Mouse (Mus musculus) spleen, embryonic (tissue): Measurements from ENCODE around the gene Creb3.

Source experiments
- CTCF ChIA-PET: fragments of 350-600 bp; sonication (Branson Sonifier 250); formaldehyde crosslinking; loops from one replicate; lab custom pipeline; 2022; lab: Charles Lee

The Creb3 gene

DNA sequence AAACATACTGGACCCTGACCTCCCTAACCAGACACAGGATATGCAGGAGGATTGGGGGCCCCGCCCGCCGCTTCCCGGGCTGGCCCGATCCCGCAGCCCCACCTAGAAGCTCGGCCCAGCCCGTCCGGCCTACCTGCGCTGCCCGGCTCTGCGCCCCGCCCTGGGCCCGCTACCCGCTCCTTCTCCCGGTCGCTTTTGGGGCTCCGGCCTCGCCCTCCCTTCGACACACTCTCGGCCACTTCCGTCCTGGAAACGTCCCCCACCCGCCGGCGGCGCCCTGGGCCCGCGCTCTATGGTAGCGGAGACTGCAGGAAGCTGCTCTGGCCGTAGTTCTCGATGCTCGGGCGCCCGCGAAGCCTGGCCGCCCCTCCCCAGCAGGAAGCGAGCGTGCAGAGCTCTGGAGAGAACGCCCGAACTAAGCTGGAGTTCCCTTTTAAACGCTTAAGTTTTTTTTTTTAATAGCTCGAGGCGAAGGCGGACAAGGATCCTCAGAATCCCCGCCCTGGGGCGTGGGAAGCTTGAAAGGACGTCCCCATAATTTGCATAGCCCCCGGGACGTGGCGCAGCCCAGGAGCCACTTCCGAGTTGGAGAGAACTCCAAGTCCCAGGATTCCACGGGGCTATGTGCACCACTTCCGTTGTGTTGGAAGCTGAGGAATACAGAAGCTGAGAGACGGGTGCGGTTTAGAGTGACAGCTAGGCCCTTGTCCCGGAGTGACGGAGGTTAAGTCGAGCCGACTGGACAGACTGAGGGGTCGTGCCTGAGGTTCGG lies at the start of gene Creb3, which contains the start of gene Tln1:
TSS of gene Creb3 (plus strand) at position 336 of the 772 bp plus-strand sequence.
TSS of gene Tln1 (minus strand) at position 695 of the 772 bp plus-strand sequence.
- CTCF ChIA-PET: interaction anchor here (1.5 kb wide), 1 partner anchor 10 kb away, joined by 5 read pairs; no protein-coding TSS in a partner anchor

DNA sequence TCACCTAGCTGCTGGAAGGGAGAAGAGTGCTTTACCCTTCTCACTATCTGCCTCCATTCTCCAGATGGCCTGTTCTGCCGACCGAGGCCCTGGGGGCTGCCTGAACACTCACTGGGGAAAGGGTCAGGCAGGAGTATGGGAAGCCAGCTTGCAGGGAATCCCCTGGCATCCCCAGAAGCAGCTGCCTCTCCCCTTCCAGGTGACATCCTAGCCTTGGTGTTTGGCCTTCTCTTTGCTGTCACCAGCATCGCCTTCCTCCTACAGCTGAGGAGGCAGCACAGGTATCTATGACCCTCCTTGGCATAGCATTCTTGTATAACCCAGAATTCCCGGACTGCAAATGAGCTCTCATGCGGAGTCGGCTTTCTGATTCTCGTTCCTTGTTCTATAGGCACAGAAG lies 49.5 kb upstream of the Creb3 start:
- CTCF ChIA-PET: no interaction called here

DNA sequence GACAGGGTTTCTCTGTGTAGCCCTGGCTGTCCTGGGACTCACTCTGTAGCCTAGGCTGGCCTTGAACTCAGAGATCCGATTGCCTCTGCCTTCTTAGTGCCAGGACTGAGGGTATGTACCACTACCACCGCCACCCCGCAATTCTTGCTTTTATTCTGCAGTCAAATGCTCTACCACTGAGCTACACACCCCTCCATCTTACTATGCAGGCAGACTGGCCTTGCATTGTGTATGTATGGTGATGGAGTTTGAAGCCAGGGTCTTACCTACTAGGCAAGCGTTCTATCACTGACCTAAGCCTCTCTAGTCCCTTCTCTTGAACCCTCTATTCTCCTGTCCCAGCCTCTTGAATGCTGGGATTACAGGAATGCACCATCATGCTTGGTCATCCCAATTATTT lies 48.8 kb upstream of the Creb3 start:
- CTCF ChIA-PET: no interaction called here

DNA sequence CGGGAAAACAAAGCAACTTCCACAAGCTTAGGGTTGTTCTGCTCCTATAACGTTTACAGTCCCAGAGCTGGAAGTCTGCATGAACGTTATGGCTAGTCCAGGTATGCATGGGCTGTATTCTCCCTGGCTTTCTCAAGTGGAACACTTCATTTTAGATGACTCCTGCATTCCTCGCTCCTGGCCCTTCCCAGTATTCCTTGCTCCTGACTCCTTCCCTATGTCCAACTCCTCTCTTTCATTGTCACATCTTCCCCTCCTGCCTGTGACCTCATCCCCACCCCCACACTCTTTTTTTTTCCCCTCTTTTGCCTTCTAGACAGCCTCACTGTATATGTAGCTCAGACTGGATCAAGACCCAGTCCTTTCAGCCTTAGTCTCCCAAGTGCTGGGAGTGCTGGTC lies 48.3 kb upstream of the Creb3 start:
- CTCF ChIA-PET: no interaction called here

DNA sequence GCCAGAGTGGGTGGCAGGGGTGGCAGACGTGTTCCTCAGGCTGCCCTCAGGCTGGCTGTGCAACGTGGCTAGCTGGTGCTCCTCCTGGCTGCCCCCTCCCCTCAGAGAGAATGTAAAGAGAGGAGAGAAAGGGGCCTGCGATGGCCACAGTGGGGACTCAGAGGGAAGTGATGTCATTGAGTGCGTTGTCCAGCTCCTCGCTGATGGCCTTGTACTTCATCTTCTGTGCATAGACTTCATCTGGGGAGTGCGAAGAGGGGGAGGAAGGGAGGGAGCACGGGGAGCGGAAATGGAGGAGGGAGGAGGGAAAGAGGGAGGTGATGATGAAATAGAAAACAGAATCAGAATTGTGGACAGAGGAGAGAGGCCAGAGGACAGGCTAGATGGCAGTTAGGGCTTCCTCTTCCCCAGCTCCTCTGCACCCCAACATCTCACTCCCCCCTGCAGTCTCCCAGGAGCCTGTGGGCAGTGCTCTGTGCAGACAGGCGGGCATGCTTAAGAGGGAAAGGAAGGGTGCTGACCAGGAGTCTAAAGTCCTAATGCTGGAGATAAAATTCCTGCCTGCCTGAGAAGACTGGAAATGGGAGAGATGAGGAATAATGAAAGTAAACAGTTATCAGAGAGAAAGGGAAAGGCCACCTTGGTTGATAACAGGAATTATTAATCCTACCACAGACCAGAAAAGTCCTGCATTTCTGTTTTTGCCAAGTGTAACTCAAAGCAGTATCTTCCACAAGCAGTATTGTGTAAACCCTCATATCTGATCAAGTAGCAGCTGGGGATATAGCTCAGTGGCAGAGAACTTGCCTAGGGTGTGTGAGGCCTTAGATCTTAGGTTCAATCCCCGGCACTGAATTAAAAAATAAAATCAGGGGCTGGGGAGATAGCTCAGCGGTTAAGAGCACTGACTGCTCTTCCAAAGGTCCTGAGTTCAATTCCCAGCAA lies 46.1 kb upstream of the Creb3 start:
- CTCF ChIA-PET: no interaction called here

DNA sequence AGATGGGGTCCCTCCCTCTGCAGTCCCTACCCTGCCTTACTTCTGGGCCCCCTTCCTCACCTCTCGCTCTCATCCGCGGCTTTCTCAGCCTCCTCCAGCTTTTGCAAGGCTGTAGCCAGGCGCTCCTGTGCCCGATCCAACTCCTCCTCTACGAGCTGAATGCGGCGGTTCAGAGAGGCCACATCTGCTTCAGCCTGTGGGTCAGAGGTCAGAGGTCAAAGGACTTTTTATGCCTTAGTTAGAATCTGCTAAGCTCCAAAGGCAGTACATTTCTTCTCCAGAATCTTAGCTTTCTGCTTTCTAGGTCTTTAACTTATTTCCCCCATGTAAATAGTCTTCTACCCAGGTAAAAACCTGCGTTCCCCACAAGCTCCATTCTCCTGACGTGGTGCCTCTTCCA lies 42.6 kb upstream of the Creb3 start:
- CTCF ChIA-PET: interaction anchor here (0.6 to 1.4 kb wide), 2 partner anchors 17 to 21 kb away, joined by 3 to 4 read pairs; no protein-coding TSS in a partner anchor

DNA sequence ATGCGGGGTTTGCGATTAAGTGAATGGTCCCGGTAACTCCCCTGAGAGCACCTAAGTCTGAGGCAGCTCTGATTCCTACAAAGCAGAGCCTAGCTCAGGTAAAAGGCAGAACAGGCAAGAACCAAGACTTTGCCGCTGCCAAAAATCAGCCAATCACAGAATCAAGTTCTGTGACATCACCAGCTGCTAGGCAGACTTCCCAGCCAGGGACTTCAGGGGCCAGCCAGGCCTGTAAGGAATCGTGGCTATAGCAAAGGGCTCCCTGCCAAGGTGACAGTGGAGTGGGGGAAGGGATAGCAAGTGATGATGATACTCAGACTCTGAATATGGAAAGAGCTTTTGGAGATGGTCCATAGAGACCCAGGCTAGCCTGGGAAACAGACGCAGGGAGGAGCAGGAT lies 42.2 kb upstream of the Creb3 start:
- CTCF ChIA-PET: interaction anchor here (0.6 to 1.4 kb wide), 2 partner anchors 16 to 22 kb away, joined by 3 to 4 read pairs; no protein-coding TSS in a partner anchor

DNA sequence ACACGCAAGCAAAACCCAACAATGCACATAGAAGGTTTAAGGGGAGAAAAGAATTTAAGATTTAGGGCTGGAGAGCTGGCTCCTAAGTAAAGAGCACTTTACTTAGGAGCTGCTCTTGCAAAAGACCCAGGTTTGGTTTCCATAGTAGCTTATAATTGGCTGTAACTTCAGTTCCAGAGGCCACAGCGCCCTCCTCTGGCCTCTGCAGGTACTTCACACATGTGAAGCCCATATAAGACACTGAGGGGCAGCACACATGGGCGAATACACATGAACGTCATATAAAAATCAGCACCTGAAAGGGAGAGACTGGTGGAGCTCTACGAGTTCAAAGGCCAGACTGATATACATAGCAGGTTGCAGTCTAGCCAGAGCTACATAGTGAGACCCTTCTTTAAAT lies 34.3 kb upstream of the Creb3 start:
- CTCF ChIA-PET: no interaction called here

DNA sequence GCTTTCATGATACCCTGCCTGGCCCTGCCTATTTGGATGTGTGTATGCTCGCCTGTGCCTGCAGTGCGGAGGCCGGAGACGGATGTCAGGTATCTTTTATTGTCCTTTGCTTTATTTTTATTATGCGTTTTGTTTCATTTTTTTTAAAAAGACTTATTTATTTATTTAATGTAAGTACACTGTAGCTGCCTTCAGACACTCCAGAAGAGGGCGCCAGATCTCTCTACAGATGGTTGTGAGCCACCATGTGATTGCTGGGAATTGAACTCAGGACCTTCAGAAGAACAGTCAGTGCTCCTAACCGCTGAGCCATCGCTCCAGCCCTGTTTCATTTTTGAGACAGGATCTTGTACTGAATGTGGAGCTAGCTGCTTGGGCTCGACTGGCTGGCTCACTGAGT lies 33.6 kb upstream of the Creb3 start:
- CTCF ChIA-PET: interaction anchor here (0.5 kb wide), 1 partner anchor 37 kb away, joined by 5 read pairs; no protein-coding TSS in a partner anchor

DNA sequence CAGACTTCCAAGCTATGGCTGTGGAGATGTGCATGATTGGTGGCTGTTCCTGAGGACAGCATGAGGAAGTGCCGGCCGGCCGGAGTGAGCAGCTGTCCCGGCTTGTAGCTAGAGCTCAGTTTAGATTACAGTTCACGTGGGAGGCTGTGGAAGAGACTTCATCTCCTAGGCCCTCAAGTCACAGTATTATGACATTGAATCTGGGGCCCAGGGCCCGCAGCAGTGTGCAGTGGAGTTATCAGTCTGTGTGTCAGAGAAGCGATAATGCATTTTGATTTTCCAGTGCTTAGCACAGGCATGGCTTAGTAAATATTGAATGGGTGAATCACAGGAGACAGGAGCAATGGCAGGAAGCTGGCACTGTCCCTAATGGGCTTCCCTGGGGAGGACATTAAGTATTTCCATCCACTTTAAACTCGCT lies 32.0 kb upstream of the Creb3 start:
- CTCF ChIA-PET: interaction anchor here (0.6 to 1.4 kb wide), 3 partner anchors 97 to 141 kb away, joined by 3 read pairs; no protein-coding TSS in a partner anchor

DNA sequence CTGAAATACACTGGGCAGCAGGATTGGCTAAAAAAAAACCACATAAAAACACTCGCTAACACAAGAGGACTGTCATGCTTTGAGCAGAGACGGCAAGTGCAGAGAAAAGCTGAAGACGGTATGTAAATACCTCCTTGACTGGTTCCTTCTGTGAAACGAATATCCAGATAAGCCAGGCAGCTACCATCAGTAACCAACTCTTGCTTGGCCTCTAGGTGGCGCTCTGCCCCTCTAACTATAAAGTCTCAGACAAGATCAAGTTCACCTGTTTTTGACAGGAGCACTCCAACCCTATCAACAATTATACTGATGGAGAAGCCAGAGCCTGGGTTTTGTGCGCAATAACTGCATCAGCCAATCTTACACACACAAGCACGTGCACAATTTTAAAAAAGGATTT lies 31.6 kb upstream of the Creb3 start:
- CTCF ChIA-PET: interaction anchor here (1.2 to 1.4 kb wide), 2 partner anchors 98 to 99 kb away, joined by 3 read pairs; no protein-coding TSS in a partner anchor

DNA sequence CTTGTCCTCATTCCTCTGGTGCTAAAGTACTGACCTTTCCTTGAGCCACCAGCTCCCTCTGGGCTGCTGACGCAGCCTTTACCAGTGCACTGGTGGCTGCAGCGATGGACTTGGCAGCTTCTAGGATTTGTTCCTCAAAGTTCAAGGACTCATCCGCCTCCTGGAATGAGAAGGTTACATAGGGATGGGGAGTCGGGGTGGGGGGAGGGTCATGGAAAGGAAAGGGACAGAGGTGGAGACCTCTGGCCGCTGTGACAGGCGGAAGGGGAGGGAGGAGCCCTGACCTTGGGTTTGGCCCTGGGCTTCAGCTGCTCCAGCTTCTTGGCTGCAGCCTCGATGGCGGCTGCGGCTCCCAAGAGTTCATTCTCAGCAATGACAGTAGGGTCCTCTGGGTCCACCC lies 28.9 kb upstream of the Creb3 start:
- CTCF ChIA-PET: no interaction called here

DNA sequence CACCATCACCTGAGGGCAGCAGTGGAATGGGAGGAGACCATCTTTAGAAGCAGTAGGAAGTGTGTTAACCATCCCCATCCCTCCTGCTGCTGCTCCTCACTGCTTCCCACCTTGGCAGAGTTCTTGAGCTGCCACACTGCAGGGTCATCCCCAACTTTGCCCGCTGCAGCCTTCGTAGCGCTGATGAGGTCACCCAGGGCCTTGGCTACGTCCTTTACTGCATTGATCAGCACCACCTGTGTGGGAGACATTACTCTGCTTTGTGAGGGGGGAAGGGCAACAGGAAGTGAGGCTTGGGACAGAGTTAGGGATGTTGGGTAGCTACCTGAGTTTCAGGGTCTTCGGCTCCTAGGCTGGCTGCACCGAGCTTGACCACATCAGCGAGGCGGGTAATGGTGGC lies 26.5 kb upstream of the Creb3 start:
- CTCF ChIA-PET: no interaction called here

DNA sequence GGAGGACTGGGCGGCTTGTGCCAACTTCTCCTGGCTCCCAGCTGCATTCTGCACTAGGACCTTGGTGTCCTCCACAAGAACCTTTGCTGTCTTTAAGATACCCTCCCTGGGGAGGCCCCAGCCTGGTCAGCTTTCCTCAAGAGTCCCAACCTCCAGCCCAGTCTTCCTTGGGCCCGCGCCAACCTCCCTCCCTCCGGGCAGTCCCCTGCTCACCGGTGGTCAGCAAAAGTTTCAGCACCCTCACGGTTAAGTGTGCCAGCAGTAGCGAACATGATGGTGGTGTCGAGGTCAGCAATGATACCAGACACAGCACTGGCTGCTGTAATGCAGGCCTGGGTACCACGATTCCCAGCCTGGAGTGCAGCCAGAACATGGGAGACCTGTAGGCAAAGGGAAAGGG lies 26.1 kb upstream of the Creb3 start:
- CTCF ChIA-PET: interaction anchor here (0.6 kb wide), 1 partner anchor 16 kb away, joined by 3 read pairs; no protein-coding TSS in a partner anchor

DNA sequence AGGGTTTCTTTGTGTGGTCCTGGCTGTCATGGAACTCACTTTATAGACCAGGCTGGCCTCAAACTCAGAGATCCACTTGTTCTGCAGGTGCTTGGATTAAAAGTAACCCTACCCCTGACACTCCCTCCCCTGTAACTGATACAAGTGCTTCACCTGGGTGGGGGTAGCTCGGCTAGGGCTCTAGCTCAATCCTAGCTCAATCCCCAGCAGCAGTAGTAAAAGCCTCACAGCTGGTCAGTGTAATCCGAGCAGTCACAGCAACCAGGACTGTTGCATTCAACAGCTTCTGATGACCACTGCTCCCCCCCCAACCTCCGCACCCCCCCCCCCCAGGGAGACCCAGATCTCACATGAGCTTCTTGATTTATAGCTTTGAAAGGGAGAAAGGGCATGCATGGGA lies 20.1 kb upstream of the Creb3 start:
- CTCF ChIA-PET: no interaction called here

DNA sequence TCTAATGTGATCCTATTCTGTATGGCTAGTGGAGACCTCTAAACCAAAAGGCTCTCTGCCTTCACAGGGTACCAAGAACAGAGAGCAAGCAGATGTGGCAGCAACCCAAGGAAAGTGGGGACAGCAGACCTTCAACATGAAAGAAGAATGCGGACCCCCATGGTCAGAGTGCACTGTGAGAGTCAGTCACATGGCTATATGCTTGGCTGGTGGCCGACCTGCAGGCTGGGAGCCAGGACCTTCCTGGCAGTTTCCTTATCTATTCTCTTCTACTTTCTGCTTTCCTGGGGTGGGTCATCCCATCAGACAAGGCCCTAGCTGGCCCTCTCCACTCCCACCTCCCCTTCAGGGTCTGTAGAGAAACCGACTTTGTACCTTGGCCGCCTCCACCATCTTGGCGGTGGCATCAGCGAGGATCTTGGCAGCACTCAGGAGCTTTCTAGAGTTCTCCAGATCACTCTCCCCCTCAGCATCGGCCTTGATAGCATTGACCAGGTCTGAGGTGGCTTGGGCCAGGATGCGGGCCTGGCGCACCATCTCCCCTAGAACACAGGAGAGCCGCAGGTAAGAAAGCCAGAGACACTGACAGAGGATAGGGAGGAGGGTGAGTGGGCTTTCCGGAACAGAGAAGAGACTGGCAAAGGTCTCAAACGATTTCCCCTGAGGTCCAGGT lies 15.6 kb upstream of the Creb3 start:
- CTCF ChIA-PET: interaction anchor here (0.6 kb wide), 1 partner anchor 15 kb away, joined by 4 read pairs; no protein-coding TSS in a partner anchor

DNA sequence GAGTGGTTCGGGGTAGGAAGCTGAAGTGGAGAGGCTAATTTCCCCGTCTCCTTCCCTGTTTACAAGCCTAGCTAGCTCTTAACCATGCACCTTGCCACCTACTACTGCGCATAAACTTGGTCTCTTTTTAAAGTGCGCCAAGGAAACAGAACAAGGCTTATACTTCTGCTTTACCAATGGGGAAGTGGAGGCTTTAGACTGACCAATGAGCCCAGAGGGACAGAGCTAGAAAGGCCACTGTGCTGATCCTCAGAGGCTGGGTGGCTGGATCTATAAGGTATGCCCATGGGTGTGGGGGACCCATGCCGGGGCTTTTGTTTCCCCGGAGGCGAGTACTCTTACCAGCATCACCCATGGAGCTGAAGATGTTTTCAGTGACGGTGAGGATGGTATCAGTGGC lies 15.0 kb upstream of the Creb3 start:
- CTCF ChIA-PET: interaction anchor here (0.6 kb wide), 1 partner anchor 14 kb away, joined by 4 read pairs; no protein-coding TSS in a partner anchor

DNA sequence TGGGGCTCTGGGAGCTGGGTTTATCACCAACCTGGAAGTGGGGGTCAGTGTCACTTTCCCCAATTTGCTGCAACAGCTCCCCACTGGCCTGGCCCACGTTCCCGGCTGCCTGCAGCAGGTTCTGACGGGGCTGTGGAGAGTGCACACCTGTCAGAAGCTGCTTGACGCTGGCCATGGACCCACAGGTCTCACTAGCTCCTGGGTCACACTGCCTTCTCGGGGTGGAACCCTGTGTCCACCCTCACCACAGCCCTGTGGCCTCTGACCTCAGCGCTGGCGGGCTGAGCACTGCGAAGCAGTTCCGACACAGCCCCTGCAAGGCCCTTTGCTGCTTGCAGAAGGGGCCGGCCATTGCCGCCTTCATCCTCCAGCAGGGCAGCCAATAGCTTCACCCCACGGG lies 13.1 kb upstream of the Creb3 start:
- CTCF ChIA-PET: no interaction called here

DNA sequence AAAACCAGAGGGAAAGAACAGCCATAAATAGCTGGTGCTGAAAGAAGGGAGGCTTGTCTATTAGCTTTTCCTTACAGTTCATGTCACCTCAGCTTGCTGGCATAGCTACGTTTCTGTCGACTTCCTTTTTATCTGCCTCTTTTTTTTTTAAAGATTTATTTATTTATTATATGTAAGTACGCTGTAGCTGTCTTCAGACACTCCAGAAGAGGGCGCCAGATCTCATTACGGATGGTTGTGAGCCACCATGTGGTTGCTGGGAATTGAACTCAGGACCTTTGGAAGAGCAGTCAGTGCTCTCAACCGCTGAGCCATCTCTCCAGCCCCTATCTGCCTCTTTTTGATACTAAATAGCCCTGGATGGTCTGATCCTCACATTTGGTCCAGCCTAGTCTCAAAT lies 10.3 kb upstream of the Creb3 start:
- CTCF ChIA-PET: interaction anchor here (1.7 kb wide), 1 partner anchor 11 kb away, joined by 5 read pairs; the partner anchor contains the start of genes Creb3 and Tln1

DNA sequence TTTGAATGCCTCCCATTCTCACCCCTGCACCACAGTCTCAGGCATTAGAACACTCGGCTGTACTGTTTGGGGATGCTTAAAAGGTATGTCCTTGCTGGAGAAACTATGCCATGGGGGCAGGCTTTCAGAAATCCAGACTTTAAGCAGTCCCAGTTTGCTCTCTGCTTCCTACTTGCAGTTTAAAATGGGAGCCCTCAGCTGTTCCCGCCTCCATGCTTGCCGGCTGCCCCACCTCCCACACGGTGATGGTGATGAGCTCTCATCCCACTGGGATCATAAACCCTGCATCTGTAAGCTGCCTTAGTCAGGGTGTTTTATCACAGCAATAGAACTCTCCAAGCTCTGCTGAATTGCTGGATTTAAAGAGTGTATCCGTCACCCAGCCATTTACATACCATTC lies 9.7 kb upstream of the Creb3 start:
- CTCF ChIA-PET: interaction anchor here (1.7 kb wide), 1 partner anchor 10 kb away, joined by 5 read pairs; the partner anchor contains the start of genes Creb3 and Tln1

DNA sequence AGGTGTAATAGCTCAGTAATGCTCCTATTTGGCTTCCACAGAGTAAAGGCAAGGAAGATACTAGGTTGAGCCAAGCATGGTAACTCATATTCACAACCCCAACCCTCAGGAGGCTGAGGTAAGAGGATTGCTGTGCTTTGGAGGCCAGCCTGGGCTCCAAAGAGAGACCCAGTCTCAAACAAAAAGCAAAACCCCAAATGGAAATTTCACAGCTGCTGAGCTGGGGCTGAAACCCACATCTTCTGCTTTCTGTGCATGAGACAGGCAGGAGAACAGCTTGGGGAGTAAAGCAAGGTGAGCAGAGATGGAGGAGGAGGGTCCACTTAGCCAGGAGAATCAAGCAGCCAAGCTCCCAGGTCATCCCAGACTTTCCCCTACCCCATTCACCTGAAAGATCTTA lies 8.2 kb upstream of the Creb3 start:
- CTCF ChIA-PET: no interaction called here
